Mouse (Mus musculus): ENCODE measurements around the gene Mecom. TPM values are rescaled to one million over a fixed set of nuclear protein-coding genes. Genes with fewer than 3 reads are reported as not detected.
"Not testable (repeated sequence)": the region's sequence is repeated elsewhere in the genome, so short reads cannot be mapped to it uniquely, and the experiment has no call there.

Gene Mecom
- polyA plus RNA-seq (2012; rRNA removed), result 2.6 and 3.2 TPM in 2 replicates

- H3K4me3 ChIP-seq (ENCODE audit: insufficient read depth, low read length), result no peak within 1 kb of the TSS
- no peak within 1 kb of the TSS for H3K27ac ChIP-seq (ENCODE audit: insufficient read depth, low read length)
- H3K4me1 ChIP-seq (ENCODE audit: control insufficient read depth, insufficient read depth, low read length), result no peaks in the 10 kb centered on the region
- TF ChIP-seq POLR2A (IDR thresholded peaks at IDR 0.05; ENCODE audit: extremely low read depth, insufficient read depth, low read length) (no peak), CTCF (IDR thresholded peaks at IDR 0.05; ENCODE audit: extremely low read depth, insufficient read depth, low read length) (no peak)
These were observed at the start of gene Mecom for GRCm38 (mm10) chr3:30547908-30548307. Gene Mecom, minus strand, starts transcription at chr3:30548008.

GRCm38 (mm10) chr3:30597271-30597670, 49.5 kb upstream of the Mecom start:
- Histone ChIP-seq H3K4me3 (ENCODE audit: insufficient read depth, low read length) (no peak overlapping the region), H3K4me1 (ENCODE audit: control insufficient read depth, insufficient read depth, low read length) (no peaks in the 10 kb centered on the region), H3K27ac (ENCODE audit: insufficient read depth, low read length) (no peak overlapping the region)
- no peak for TF ChIP-seq CTCF (IDR thresholded peaks at IDR 0.05; ENCODE audit: extremely low read depth, insufficient read depth, low read length)
- no peak for TF ChIP-seq POLR2A (IDR thresholded peaks at IDR 0.05; ENCODE audit: extremely low read depth, insufficient read depth, low read length)

- 0 out of 2 replicates have a peak overlapping the region, but pooled peaks have one; percentile 11 for H3K27ac ChIP-seq (ENCODE audit: insufficient read depth, low read length)
- no peaks in the 10 kb centered on the region for H3K4me1 ChIP-seq (ENCODE audit: control insufficient read depth, insufficient read depth, low read length)
- TF ChIP-seq POLR2A (IDR thresholded peaks at IDR 0.05; ENCODE audit: extremely low read depth, insufficient read depth, low read length), result 0 out of 2 replicates have a peak, but pooled peaks have one; percentile 30
- no peak for TF ChIP-seq CTCF (IDR thresholded peaks at IDR 0.05; ENCODE audit: extremely low read depth, insufficient read depth, low read length)
- H3K4me3 ChIP-seq (ENCODE audit: insufficient read depth, low read length), result peak overlapping the region; percentile 53
These were observed 47.5 kb upstream of the Mecom start for GRCm38 (mm10) chr3:30595111-30595832.

- Histone ChIP-seq H3K4me1 (ENCODE audit: control insufficient read depth, insufficient read depth, low read length) (no peaks in the 10 kb centered on the region), H3K27ac (ENCODE audit: insufficient read depth, low read length) (no peak overlapping the region), H3K4me3 (ENCODE audit: insufficient read depth, low read length) (no peak overlapping the region)
- no peak for TF ChIP-seq CTCF (IDR thresholded peaks at IDR 0.05; ENCODE audit: extremely low read depth, insufficient read depth, low read length)
These were observed 46.1 kb upstream of the Mecom start for GRCm38 (mm10) chr3:30593719-30594485.

GRCm38 (mm10) chr3:30592418-30592853, 44.6 kb upstream of the Mecom start:
- no peaks in the 10 kb centered on the region for H3K4me1 ChIP-seq (ENCODE audit: control insufficient read depth, insufficient read depth, low read length)
- no peak overlapping the region for H3K27ac ChIP-seq (ENCODE audit: insufficient read depth, low read length)
- TF ChIP-seq CTCF (IDR thresholded peaks at IDR 0.05; ENCODE audit: extremely low read depth, insufficient read depth, low read length) (peak; percentile 40), POLR2A (IDR thresholded peaks at IDR 0.05; ENCODE audit: extremely low read depth, insufficient read depth, low read length) (no peak)
- no peak overlapping the region for H3K4me3 ChIP-seq (ENCODE audit: insufficient read depth, low read length)

GRCm38 (mm10) chr3:30588865-30589264, 41.1 kb upstream of the Mecom start:
- H3K4me3 ChIP-seq (ENCODE audit: insufficient read depth, low read length), result no peak overlapping the region
- no peak overlapping the region for H3K27ac ChIP-seq (ENCODE audit: insufficient read depth, low read length)
- no peaks in the 10 kb centered on the region for H3K4me1 ChIP-seq (ENCODE audit: control insufficient read depth, insufficient read depth, low read length)
- no peak for TF ChIP-seq CTCF (IDR thresholded peaks at IDR 0.05; ENCODE audit: extremely low read depth, insufficient read depth, low read length)
- no peak for TF ChIP-seq POLR2A (IDR thresholded peaks at IDR 0.05; ENCODE audit: extremely low read depth, insufficient read depth, low read length)

- no peak overlapping the region for H3K27ac ChIP-seq (ENCODE audit: insufficient read depth, low read length)
- H3K4me3 ChIP-seq (ENCODE audit: insufficient read depth, low read length), result no peak overlapping the region
- TF ChIP-seq CTCF (IDR thresholded peaks at IDR 0.05; ENCODE audit: extremely low read depth, insufficient read depth, low read length) (no peak), POLR2A (IDR thresholded peaks at IDR 0.05; ENCODE audit: extremely low read depth, insufficient read depth, low read length) (no peak)
- H3K4me1 ChIP-seq (ENCODE audit: control insufficient read depth, insufficient read depth, low read length), result no peaks in the 10 kb centered on the region
These were observed 25.7 kb upstream of the Mecom start for GRCm38 (mm10) chr3:30573549-30573948.

GRCm38 (mm10) chr3:30566333-30566732, 18.5 kb upstream of the Mecom start:
- not testable (repeated sequence) for H3K27ac ChIP-seq (ENCODE audit: insufficient read depth, low read length); H3K4me3 ChIP-seq (ENCODE audit: insufficient read depth, low read length); H3K4me1 ChIP-seq (ENCODE audit: control insufficient read depth, insufficient read depth, low read length)

GRCm38 (mm10) chr3:30560677-30561314, 13.0 kb upstream of the Mecom start:
- H3K4me3 ChIP-seq (ENCODE audit: insufficient read depth, low read length), result no peak overlapping the region
- no peaks in the 10 kb centered on the region for H3K4me1 ChIP-seq (ENCODE audit: control insufficient read depth, insufficient read depth, low read length)
- H3K27ac ChIP-seq (ENCODE audit: insufficient read depth, low read length), result no peak overlapping the region
- TF ChIP-seq CTCF (IDR thresholded peaks at IDR 0.05; ENCODE audit: extremely low read depth, insufficient read depth, low read length) (no peak), POLR2A (IDR thresholded peaks at IDR 0.05; ENCODE audit: extremely low read depth, insufficient read depth, low read length) (no peak)

Data from cortical plate, adult 2 months (tissue).